Mouse (Mus musculus): ENCODE results near the gene Unkl. TPM values are rescaled to one million over a fixed set of nuclear protein-coding genes. Genes with fewer than 3 reads are reported as not detected.

The Unkl gene
- total RNA-seq (2014; rRNA removed) (39.6 and 43.3 TPM in 2 replicates), polyA plus RNA-seq (2015; fragmentation: Nextera tagmentation; extraction: Ambion mirVana) (14.1 and 15.1 TPM in 2 replicates)

- peak; percentile 19; the same call in 1 of the 2 replicates for ATAC-seq
- Histone ChIP-seq H3K4me1 (ENCODE audit: insufficient read depth, low read length) (peaks cover 20% of the 10 kb centered on the region), H3K4me2 (ENCODE audit: low read depth, low read length) (peak within 1 kb of the TSS; percentile 95), H3K27ac (peak within 1 kb of the TSS; percentile 77), H3K9ac (replicated peaks; ENCODE audit: low read length) (peak within 1 kb of the TSS; percentile 86), H3K9me3 (ENCODE audit: low read length) (no peaks in the 10 kb centered on the region), H3K27me3 (ENCODE audit: insufficient read depth, low read length) (no peaks in the 10 kb centered on the region), H3K36me3 (ENCODE audit: insufficient read depth, low read length) (peaks cover 15% of the 10 kb centered on the region), H3K4me3 (ENCODE audit: low read length) (peak within 1 kb of the TSS; percentile 98)
- WGBS, result under 1% methylated on average over 73 of the region's 104 CpGs
- peak; percentile 85 for DNase-seq (ENCODE audit: low spot score)
- no peak for TF ChIP-seq CTCF (IDR thresholded peaks at IDR 0.05; ENCODE audit: low read depth)
Observed at GRCm38 (mm10) chr17:25188150-25189031, at the start of gene Unkl. Gene Unkl (plus strand): TSS chr17:25188397.

DNA sequence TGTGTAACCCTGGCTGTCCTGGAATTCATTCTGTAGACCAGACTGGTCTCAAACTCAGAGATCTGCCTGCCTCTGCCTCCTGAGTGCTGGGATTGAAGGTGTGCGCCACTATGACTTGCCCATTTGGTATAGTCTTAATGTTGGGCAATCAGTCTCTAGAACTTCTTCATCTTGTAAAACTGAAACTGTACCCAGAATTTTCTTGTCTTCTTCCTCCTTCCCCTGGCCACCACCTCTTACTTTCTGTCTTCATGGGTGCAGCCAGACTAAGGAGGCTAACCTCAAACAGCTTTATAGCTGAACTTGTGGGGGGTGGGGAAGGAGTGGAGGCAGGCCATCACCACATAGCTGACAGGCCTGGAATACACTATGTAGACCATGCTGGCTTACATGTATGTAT is 49.4 kb upstream of the Unkl start:
- no peak for TF ChIP-seq CTCF (IDR thresholded peaks at IDR 0.05; ENCODE audit: low read depth)
- Histone ChIP-seq H3K4me2 (ENCODE audit: low read depth, low read length) (no peak overlapping the region), H3K9me3 (ENCODE audit: low read length) (no peaks in the 10 kb centered on the region), H3K4me3 (ENCODE audit: low read length) (no peak overlapping the region), H3K4me1 (ENCODE audit: insufficient read depth, low read length) (peaks cover 7% of the 10 kb centered on the region), H3K27ac (no peak overlapping the region), H3K9ac (replicated peaks; ENCODE audit: low read length) (no peak overlapping the region), H3K27me3 (ENCODE audit: insufficient read depth, low read length) (no peaks in the 10 kb centered on the region), H3K36me3 (ENCODE audit: insufficient read depth, low read length) (no peaks in the 10 kb centered on the region)
- ATAC-seq, result no peak
- DNase-seq (ENCODE audit: low spot score), result no peak
- 96% methylated on average over 1 of the region's 1 CpGs for WGBS

- Histone ChIP-seq H3K27ac (no peak overlapping the region), H3K9ac (replicated peaks; ENCODE audit: low read length) (no peak overlapping the region), H3K36me3 (ENCODE audit: insufficient read depth, low read length) (no peaks in the 10 kb centered on the region), H3K4me2 (ENCODE audit: low read depth, low read length) (no peak overlapping the region), H3K27me3 (ENCODE audit: insufficient read depth, low read length) (no peaks in the 10 kb centered on the region), H3K4me1 (ENCODE audit: insufficient read depth, low read length) (no peaks in the 10 kb centered on the region), H3K9me3 (ENCODE audit: low read length) (no peaks in the 10 kb centered on the region), H3K4me3 (ENCODE audit: low read length) (no peak overlapping the region)
- WGBS, result 72% methylated on average over 4 of the region's 4 CpGs
- peak; percentile 53 for TF ChIP-seq CTCF (IDR thresholded peaks at IDR 0.05; ENCODE audit: low read depth)
- ATAC-seq (no peak), DNase-seq (ENCODE audit: low spot score) (peak; percentile 25)
Observed at GRCm38 (mm10) chr17:25139960-25140359, 48.2 kb upstream of the Unkl start.

GRCm38 (mm10) chr17:25162161-25162560 is 26.0 kb upstream of the Unkl start, which contains the start of gene Ccdc154:
Gene Ccdc154 (plus strand): TSS chr17:25162461.
- TF ChIP-seq CTCF (IDR thresholded peaks at IDR 0.05; ENCODE audit: low read depth), result no peak
- no peak for ATAC-seq
- H3K36me3 ChIP-seq (ENCODE audit: insufficient read depth, low read length), result peaks cover 34% of the 10 kb centered on the region
- 93% methylated on average over 1 of the region's 1 CpGs for WGBS
- H3K27me3 ChIP-seq (ENCODE audit: insufficient read depth, low read length), result no peaks in the 10 kb centered on the region
- H3K9ac ChIP-seq (replicated peaks; ENCODE audit: low read length), result no peak within 1 kb of the TSS
- no peaks in the 10 kb centered on the region for H3K4me1 ChIP-seq (ENCODE audit: insufficient read depth, low read length)
- no peak within 1 kb of the TSS for H3K27ac ChIP-seq
- H3K4me2 ChIP-seq (ENCODE audit: low read depth, low read length), result no peak within 1 kb of the TSS
- DNase-seq (ENCODE audit: low spot score), result no peak
- H3K4me3 ChIP-seq (ENCODE audit: low read length), result no peak within 1 kb of the TSS
- H3K9me3 ChIP-seq (ENCODE audit: low read length), result no peaks in the 10 kb centered on the region

- Histone ChIP-seq H3K4me2 (ENCODE audit: low read depth, low read length) (no peak overlapping the region), H3K27me3 (ENCODE audit: insufficient read depth, low read length) (no peaks in the 10 kb centered on the region), H3K4me3 (ENCODE audit: low read length) (no peak overlapping the region), H3K4me1 (ENCODE audit: insufficient read depth, low read length) (no peaks in the 10 kb centered on the region), H3K9ac (replicated peaks; ENCODE audit: low read length) (no peak overlapping the region), H3K27ac (no peak overlapping the region), H3K36me3 (ENCODE audit: insufficient read depth, low read length) (peaks cover 29% of the 10 kb centered on the region), H3K9me3 (ENCODE audit: low read length) (no peaks in the 10 kb centered on the region)
- ATAC-seq (no peak), DNase-seq (ENCODE audit: low spot score) (no peak)
- no peak for TF ChIP-seq CTCF (IDR thresholded peaks at IDR 0.05; ENCODE audit: low read depth)
- 78% methylated on average over 7 of the region's 7 CpGs for WGBS
Observed at GRCm38 (mm10) chr17:25163387-25163786, 24.8 kb upstream of the Unkl start.

DNA sequence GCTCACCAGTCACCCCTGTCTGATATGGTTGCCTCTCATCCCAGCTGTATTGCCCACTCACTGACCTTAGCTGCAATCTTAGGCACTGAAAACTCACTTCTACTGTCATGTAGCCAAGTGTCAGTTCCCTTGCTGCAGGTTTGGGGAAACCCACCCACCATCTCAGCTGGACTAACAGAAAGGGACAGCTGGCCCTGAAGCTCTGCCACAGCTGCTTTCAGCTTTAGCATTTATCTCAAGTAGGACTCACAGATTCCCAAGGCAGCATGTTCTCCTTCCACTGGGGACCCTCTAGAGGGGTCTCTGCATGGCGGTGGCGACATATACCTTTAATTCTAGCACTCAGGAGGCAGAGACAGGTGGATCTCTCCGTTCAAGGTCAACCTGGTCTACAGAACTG is 23.4 kb upstream of the Unkl start:
- Histone ChIP-seq H3K4me1 (ENCODE audit: insufficient read depth, low read length) (no peaks in the 10 kb centered on the region), H3K27me3 (ENCODE audit: insufficient read depth, low read length) (no peaks in the 10 kb centered on the region), H3K4me3 (ENCODE audit: low read length) (no peak overlapping the region), H3K4me2 (ENCODE audit: low read depth, low read length) (no peak overlapping the region), H3K36me3 (ENCODE audit: insufficient read depth, low read length) (peaks cover 19% of the 10 kb centered on the region), H3K9me3 (ENCODE audit: low read length) (no peaks in the 10 kb centered on the region), H3K27ac (no peak overlapping the region), H3K9ac (replicated peaks; ENCODE audit: low read length) (no peak overlapping the region)
- ATAC-seq (no peak), DNase-seq (ENCODE audit: low spot score) (no peak)
- WGBS, result 87% methylated on average over 3 of the region's 3 CpGs
- TF ChIP-seq CTCF (IDR thresholded peaks at IDR 0.05; ENCODE audit: low read depth), result no peak
